In genomic region chr9:37783394-37784387, GRCm38 (mm10) we compare ENCODE assay signal across 12 mouse cellular contexts. TPM values are rescaled to one million over a fixed set of nuclear protein-coding genes. Genes with fewer than 3 reads are reported as not detected.
DNase-seq lines count a peak whose midpoint lies in the region; ATAC-seq lines count a peak whose summit lies in the region.
"Not testable (repeated sequence)": the region's sequence is repeated elsewhere in the genome, so short reads cannot be mapped to it uniquely, and the experiment has no call there.
"Had no signal": no experiment of that assay in that cellular context is flagged by ENCODE, and none has a peak within 500 bp of the region (broad histone marks: within the 10 kb centered on the region; RNA-seq: fewer than 3 reads in every experiment).

No protein-coding gene starts in this region.

- not testable (repeated sequence) for H3K36me3 ChIP-seq in forebrain, embryonic 10.5 days (replicated peaks); heart, embryonic 11.5 days (ENCODE audit: control insufficient read depth, insufficient read depth, low read length); hindbrain, embryonic 15.5 days; limb, embryonic 13.5 days; midbrain, embryonic 12.5 days; neural tube, embryonic 15.5 days

- not testable (repeated sequence) for H3K27me3 ChIP-seq in forebrain, embryonic 10.5 days (ENCODE audit: poor library complexity, severe bottlenecking); heart, embryonic 11.5 days (ENCODE audit: control insufficient read depth, insufficient read depth, low read length); hindbrain, embryonic 15.5 days; limb, embryonic 13.5 days; midbrain, embryonic 12.5 days; neural tube, embryonic 15.5 days (replicated peaks)

- peaks cover 19% of the 10 kb centered on the region for H3K4me1 ChIP-seq in forebrain, embryonic 10.5 days
- not testable (repeated sequence) for H3K4me1 ChIP-seq in heart, embryonic 11.5 days (ENCODE audit: control insufficient read depth, insufficient read depth, low read length); hindbrain, embryonic 15.5 days (replicated peaks); limb, embryonic 13.5 days; midbrain, embryonic 12.5 days; neural tube, embryonic 15.5 days

- H3K9ac ChIP-seq in heart, embryonic 11.5 days (ENCODE audit: low read depth, low read length); limb, embryonic 13.5 days; midbrain, embryonic 12.5 days (replicated peaks); neural tube, embryonic 15.5 days (replicated peaks): not testable (repeated sequence)
- H3K9ac ChIP-seq in hindbrain, embryonic 15.5 days, result peak overlapping the region; percentile 29; the same call in 1 of the 2 replicates

- peak overlapping the region; percentile 93 for H3K27ac ChIP-seq in forebrain, embryonic 10.5 days
- H3K27ac ChIP-seq in heart, embryonic 11.5 days (ENCODE audit: low read depth, low read length); hindbrain, embryonic 15.5 days (replicated peaks); limb, embryonic 13.5 days; neural tube, embryonic 15.5 days (replicated peaks): not testable (repeated sequence)
- H3K27ac ChIP-seq in midbrain, embryonic 12.5 days (replicated peaks), result peak overlapping the region; percentile 83; the same call in 1 of the 2 replicates

- H3K4me2 ChIP-seq in heart, embryonic 11.5 days, result peak overlapping the region; percentile 59; the same call in 1 of the 2 replicates
- H3K4me2 ChIP-seq in hindbrain, embryonic 15.5 days, result peak overlapping the region; percentile 63
- peak overlapping the region; percentile 61 for H3K4me2 ChIP-seq in limb, embryonic 13.5 days (replicated peaks)
- H3K4me2 ChIP-seq in midbrain, embryonic 12.5 days (replicated peaks), result peak overlapping the region; percentile 51
- H3K4me2 ChIP-seq in neural tube, embryonic 15.5 days, result peak overlapping the region; percentile 60

- H3K9me3 ChIP-seq in forebrain, embryonic 10.5 days; heart, embryonic 11.5 days (replicated peaks; ENCODE audit: control insufficient read depth, low read length); hindbrain, embryonic 15.5 days; limb, embryonic 13.5 days; midbrain, embryonic 12.5 days; neural tube, embryonic 15.5 days (replicated peaks): not testable (repeated sequence)

- DNase-seq in ES-CJ7 (ENCODE audit: low read depth, low spot score), result peak; percentile 40
- peak; percentile 7 for DNase-seq in embryo, embryonic 11.5 days (ENCODE audit: low read depth, low spot score)
- peak; percentile 34 for DNase-seq in forebrain, embryonic 10.5 days (ENCODE audit: extremely low spot score, low spot score)

- ATAC-seq in heart, embryonic 11.5 days (replicated peaks; ENCODE audit: insufficient number of reproducible peaks, low FRiP score, low TSS enrichment), result 0 out of 2 replicates have a peak, but pooled peaks have one; percentile 10
- peak; percentile 67 for ATAC-seq in hindbrain, embryonic 15.5 days (ENCODE audit: low FRiP score, low read depth)
- ATAC-seq in limb, embryonic 13.5 days (ENCODE audit: low FRiP score, low read depth), result peak; percentile 77
- ATAC-seq in midbrain, embryonic 12.5 days (ENCODE audit: low FRiP score, low read depth), result peak; percentile 44
- peak; percentile 72 for ATAC-seq in neural tube, embryonic 15.5 days (ENCODE audit: low FRiP score)

- peak overlapping the region; percentile 37; the same call in 1 of the 2 replicates for H3K4me3 ChIP-seq in forebrain, embryonic 10.5 days
- H3K4me3 ChIP-seq in heart, embryonic 11.5 days (ENCODE audit: low read depth, low read length), result not testable (repeated sequence)
- 0 out of 2 replicates have a peak overlapping the region, but pooled peaks have one; percentile 30 for H3K4me3 ChIP-seq in hindbrain, embryonic 15.5 days
- peak overlapping the region; percentile 31 for H3K4me3 ChIP-seq in limb, embryonic 13.5 days
- H3K4me3 ChIP-seq in midbrain, embryonic 12.5 days, result 0 out of 2 replicates have a peak overlapping the region, but pooled peaks have one; percentile 31
- peak overlapping the region; percentile 34 for H3K4me3 ChIP-seq in neural tube, embryonic 15.5 days (replicated peaks)

- 54% methylated on average over 11 of the region's 15 CpGs for WGBS in forebrain, embryonic 10.5 days
- 57% methylated on average over 11 of the region's 15 CpGs for WGBS in heart, embryonic 11.5 days (ENCODE audit: insufficient replicate concordance)
- WGBS in hindbrain, embryonic 15.5 days, result 52% methylated on average over 11 of the region's 15 CpGs
- WGBS in limb, embryonic 13.5 days, result 52% methylated on average over 11 of the region's 15 CpGs
- WGBS in midbrain, embryonic 12.5 days, result 56% methylated on average over 10 of the region's 15 CpGs
- WGBS in neural tube, embryonic 15.5 days, result 54% methylated on average over 11 of the region's 15 CpGs

RNA-seq across cellular contexts. Expression of gene Olfr875, which starts 12.0 kb away (rescaled TPM):
- not detected in 2 replicates for polyA plus RNA-seq in forebrain, embryonic 10.5 days (2016; fragmentation: Nextera tagmentation; extraction: Ambion mirVana)
- polyA plus RNA-seq in heart, embryonic 11.5 days (2014; fragmentation: Nextera tagmentation; extraction: Ambion mirVana), result not detected in 2 replicates
- polyA plus RNA-seq in hindbrain, embryonic 15.5 days (2015; fragmentation: Nextera tagmentation; extraction: Ambion mirVana), result not detected in 2 replicates
- not detected in 2 replicates for polyA plus RNA-seq in limb, embryonic 13.5 days (2015; fragmentation: Nextera tagmentation; extraction: Ambion mirVana)
- polyA plus RNA-seq in midbrain, embryonic 12.5 days (2016; fragmentation: Nextera tagmentation; extraction: Ambion mirVana), result not detected in 2 replicates
- polyA plus RNA-seq in neural tube, embryonic 15.5 days (2015; fragmentation: Nextera tagmentation; extraction: Ambion mirVana), result not detected in 2 replicates
- polyA plus RNA-seq: erythroblast, embryonic 14.5 days; heart, postnatal 0 days; intestine, embryonic 15.5 days; stomach, embryonic 15.5 days had no signal

RNA-seq across cellular contexts. Expression of gene Olfr876, which starts 19.1 kb away (rescaled TPM):
- not detected in 2 replicates for polyA plus RNA-seq in forebrain, embryonic 10.5 days (2016; fragmentation: Nextera tagmentation; extraction: Ambion mirVana)
- polyA plus RNA-seq in heart, embryonic 11.5 days (2014; fragmentation: Nextera tagmentation; extraction: Ambion mirVana), result not detected in 2 replicates
- polyA plus RNA-seq in hindbrain, embryonic 15.5 days (2015; fragmentation: Nextera tagmentation; extraction: Ambion mirVana), result not detected in 2 replicates
- polyA plus RNA-seq in limb, embryonic 13.5 days (2015; fragmentation: Nextera tagmentation; extraction: Ambion mirVana), result not detected in 2 replicates
- polyA plus RNA-seq in midbrain, embryonic 12.5 days (2016; fragmentation: Nextera tagmentation; extraction: Ambion mirVana), result not detected in 2 replicates
- polyA plus RNA-seq in neural tube, embryonic 15.5 days (2015; fragmentation: Nextera tagmentation; extraction: Ambion mirVana), result not detected in 2 replicates
- polyA plus RNA-seq: erythroblast, embryonic 14.5 days; heart, postnatal 0 days; intestine, embryonic 15.5 days; stomach, embryonic 15.5 days had no signal

RNA-seq across cellular contexts. Expression of gene Olfr874, which starts 38.8 kb away (rescaled TPM):
- not detected in 2 replicates for polyA plus RNA-seq in forebrain, embryonic 10.5 days (2016; fragmentation: Nextera tagmentation; extraction: Ambion mirVana)
- not detected in 2 replicates for polyA plus RNA-seq in heart, embryonic 11.5 days (2014; fragmentation: Nextera tagmentation; extraction: Ambion mirVana)
- polyA plus RNA-seq in hindbrain, embryonic 15.5 days (2015; fragmentation: Nextera tagmentation; extraction: Ambion mirVana), result not detected in 2 replicates
- 0.15 TPM in 1 of 2 replicates, not detected in the other for polyA plus RNA-seq in limb, embryonic 13.5 days (2015; fragmentation: Nextera tagmentation; extraction: Ambion mirVana)
- polyA plus RNA-seq in midbrain, embryonic 12.5 days (2016; fragmentation: Nextera tagmentation; extraction: Ambion mirVana), result not detected in 2 replicates
- not detected in 2 replicates for polyA plus RNA-seq in neural tube, embryonic 15.5 days (2015; fragmentation: Nextera tagmentation; extraction: Ambion mirVana)
- polyA plus RNA-seq: heart, postnatal 0 days; intestine, embryonic 15.5 days; stomach, embryonic 15.5 days had no signal

Comparison
In these comparisons a context has a peak if more than half of its experiments do, and no peak if none do; other contexts are left out.
1. ATAC-seq: peak in every context shown above with its lines; median percentile 77 in limb, embryonic 13.5 days; 72 in neural tube, embryonic 15.5 days; 67 in hindbrain, embryonic 15.5 days; 44 in midbrain, embryonic 12.5 days; 10 in heart, embryonic 11.5 days.